Mouse (Mus musculus) liver, embryonic 14.5 days (tissue): ENCODE data around the gene Slc30a2. TPM values are rescaled to one million over a fixed set of nuclear protein-coding genes. Genes with fewer than 3 reads are reported as not detected.
"Not testable (repeated sequence)": the region's sequence is repeated elsewhere in the genome, so short reads cannot be mapped to it uniquely, and the experiment has no call there.

Experiments used
- ATAC-seq: fragments of 200-750 bp; cut with Nextera tagmentation; 2 replicates; pipeline ENCODE4 v1.8.0; 2017; ENCODE audit warnings: moderate number of reproducible peaks, mild to moderate bottlenecking, moderate library complexity; ENCODE audit not compliant: insufficient read depth
- DNase-seq, 3 experiments: peaks; one replicate each; pipeline ENCODE4 v3.0.0-alpha.2; 2012 to 2013; ENCODE audit warnings: low read depth in 3 of 3, low spot score in 3 of 3
- H3K27ac ChIP-seq: fragments of 300-500 bp; sonication (generic); 2 replicates; pipeline ENCODE4 v1.5.1; 2014; ENCODE audit warnings: moderate library complexity, mild to moderate bottlenecking, control low read depth, inconsistent platforms
- H3K27me3 ChIP-seq: fragments of 300-500 bp; sonication (generic); 2 replicates; pipeline ENCODE4 v1.6.1; 2014; ENCODE audit warnings: mild to moderate bottlenecking, low read length, moderate library complexity; ENCODE audit not compliant: control insufficient read depth, insufficient read depth
- H3K36me3 ChIP-seq: fragments of 300-500 bp; sonication (generic); replicated peaks from 2 replicates; pipeline ENCODE4 v1.6.1; 2014; ENCODE audit warnings: low read depth; ENCODE audit not compliant: control insufficient read depth, insufficient read depth
- H3K4me1 ChIP-seq, 2 experiments: fragments of 200-500 bp in 1 of 2; fragments of 300-500 bp in 1 of 2; sonication (generic) in 1 of 2; replicated peaks; 2 replicates each; pipeline ENCODE4 v1.6.1; 2012 to 2014; ENCODE audit warnings: antibody characterized with exemption in 1 of 2, inconsistent platforms in 1 of 2, low read length in 1 of 2; ENCODE audit not compliant: control insufficient read depth in 2 of 2, insufficient read depth in 2 of 2
- H3K4me2 ChIP-seq: fragments of 300-500 bp; sonication (generic); 2 replicates; pipeline ENCODE4 v1.6.1; 2014; ENCODE audit warnings: low read depth, mild to moderate bottlenecking, control low read depth, moderate library complexity
- H3K4me3 ChIP-seq, 2 experiments: fragments of 200-500 bp in 1 of 2; fragments of 300-500 bp in 1 of 2; sonication (generic) in 1 of 2; 2 replicates each; pipeline ENCODE4 v1.5.1; 2012 to 2014; ENCODE audit warnings: low read depth in 2 of 2, low read length in 2 of 2, mild to moderate bottlenecking in 2 of 2, control low read depth in 1 of 2, inconsistent platforms in 1 of 2, moderate library complexity in 1 of 2; ENCODE audit not compliant: insufficient read depth in 1 of 2
- H3K9ac ChIP-seq: fragments of 300-500 bp; sonication (generic); replicated peaks from 2 replicates; pipeline ENCODE4 v1.6.1; 2014; ENCODE audit warnings: mild to moderate bottlenecking, control low read depth, moderate library complexity
- H3K9me3 ChIP-seq: fragments of 300-500 bp; sonication (generic); 2 replicates; pipeline ENCODE4 v1.6.1; 2016; ENCODE audit warnings: low read length, mixed read lengths; ENCODE audit not compliant: control insufficient read depth
- CTCF ChIP-seq: IDR thresholded peaks from 2 replicates; pipeline ENCODE4 v1.5.1; 2016; ENCODE audit warnings: antibody characterized with exemption, low read depth, control low read depth
- EP300 ChIP-seq: IDR thresholded peaks from 2 replicates; pipeline ENCODE4 v1.6.1; 2016; ENCODE audit warnings: antibody characterized with exemption, low read depth
- WGBS: fragments of 180-500 bp; shearing (Covaris S2); extraction: QIAGEN DNeasy Blood & Tissue Kit; methylation state at CpG from one replicate; pipeline ENCODE4 v1.1.7; 2014; ENCODE audit not compliant: insufficient replicate concordance; 5-methylcytosine and 5-hydroxymethylcytosine counted together
- polyA plus RNA-seq, 2 experiments: library from polyadenylated mRNA; depleted of rRNA in 1 of 2; stranded (reverse) in 1 of 2; unstranded in 1 of 2; fragments of >200 nt; fragmentation: Nextera tagmentation in 1 of 2; extraction: Ambion mirVana in 1 of 2; gene quantifications; 2 replicates each; pipeline versions ENCODE4 v1.2.1 to v1.2.3; 2012 to 2014

Gene Slc30a2
- polyA plus RNA-seq, 2 experiments: 0.02 TPM; not detected in 1

- no peak overlapping the region for H3K27ac ChIP-seq
- ATAC-seq: no peak
- DNase-seq: no peak
- no peaks in the 10 kb centered on the region for H3K9me3 ChIP-seq
- H3K4me1 ChIP-seq: no peaks in the 10 kb centered on the region; a peak in 1 of 4 replicates
- H3K4me2 ChIP-seq: no peak overlapping the region
- 38% methylated on average over 8 of the region's 8 CpGs for WGBS
- H3K27me3 ChIP-seq: no peaks in the 10 kb centered on the region
- no peaks in the 10 kb centered on the region for H3K36me3 ChIP-seq
- no peak overlapping the region for H3K4me3 ChIP-seq
- no peak overlapping the region for H3K9ac ChIP-seq
- no peak for TF ChIP-seq EP300
- TF ChIP-seq CTCF: no peak
Measured at GRCm38 (mm10) chr4:134328151-134328550, 14.8 kb upstream of the Slc30a2 start.

GRCm38 (mm10) chr4:134328832-134329231 lies 14.1 kb upstream of the Slc30a2 start:
- no peak overlapping the region for H3K9ac ChIP-seq
- H3K36me3 ChIP-seq: no peaks in the 10 kb centered on the region
- H3K4me3 ChIP-seq: no peak overlapping the region
- H3K4me1 ChIP-seq: no peaks in the 10 kb centered on the region; a peak in 1 of 4 replicates
- H3K27ac ChIP-seq: no peak overlapping the region
- 59% methylated on average over 8 of the region's 8 CpGs for WGBS
- no peaks in the 10 kb centered on the region for H3K27me3 ChIP-seq
- no peak for DNase-seq
- TF ChIP-seq CTCF (no peak), EP300 (no peak)
- no peak for ATAC-seq
- no peak overlapping the region for H3K4me2 ChIP-seq
- no peaks in the 10 kb centered on the region for H3K9me3 ChIP-seq

- DNase-seq (no peak), ATAC-seq (no peak)
- TF ChIP-seq CTCF (no peak), EP300 (no peak)
- H3K4me1 ChIP-seq: no peaks in the 10 kb centered on the region
- H3K27ac ChIP-seq: no peak overlapping the region
- H3K4me3 ChIP-seq: no peak overlapping the region
- H3K9me3 ChIP-seq: no peaks in the 10 kb centered on the region
- H3K36me3 ChIP-seq: no peaks in the 10 kb centered on the region
- WGBS: 52% methylated on average over 5 of the region's 5 CpGs
- no peak overlapping the region for H3K4me2 ChIP-seq
- no peaks in the 10 kb centered on the region for H3K27me3 ChIP-seq
- no peak overlapping the region for H3K9ac ChIP-seq
Measured at GRCm38 (mm10) chr4:134330281-134330680, 12.7 kb upstream of the Slc30a2 start.

- peaks cover 35% of the 10 kb centered on the region for H3K27me3 ChIP-seq
- not testable (repeated sequence) for H3K4me2 ChIP-seq, H3K36me3 ChIP-seq, ATAC-seq, H3K27ac ChIP-seq, H3K9me3 ChIP-seq, H3K4me3 ChIP-seq, H3K9ac ChIP-seq, H3K4me1 ChIP-seq, DNase-seq
- 60% methylated on average over 6 of the region's 6 CpGs for WGBS
Measured at GRCm38 (mm10) chr4:134341231-134341630, 1.8 kb upstream of the Slc30a2 start.

- WGBS: 7% methylated on average over 11 of the region's 11 CpGs
- TF ChIP-seq CTCF (no peak), EP300 (no peak)
- no peak overlapping the region for H3K4me2 ChIP-seq
- no peak overlapping the region for H3K4me3 ChIP-seq
- no peak overlapping the region for H3K27ac ChIP-seq
- no peaks in the 10 kb centered on the region for H3K36me3 ChIP-seq
- no peaks in the 10 kb centered on the region for H3K9me3 ChIP-seq
- DNase-seq: no peak
- no peak for ATAC-seq
- H3K4me1 ChIP-seq: no peaks in the 10 kb centered on the region
- peaks cover 35% of the 10 kb centered on the region for H3K27me3 ChIP-seq
- no peak overlapping the region for H3K9ac ChIP-seq
Measured at GRCm38 (mm10) chr4:134342213-134342779, 685 bp upstream of the Slc30a2 start.
